Mouse (Mus musculus) kidney, adult 2 months (tissue): ENCODE results near the gene Sdf4. TPM values are rescaled to one million over a fixed set of nuclear protein-coding genes. Genes with fewer than 3 reads are reported as not detected.
A peak's percentile ranks its signal among the peaks of the same experiment; 100 is the strongest.

ENCODE experiments used
- DNase-seq: peaks from one replicate; pipeline ENCODE4 v3.0.0; 2021
- H3K27ac ChIP-seq: fragments of 200-500 bp; 2 replicates; pipeline ENCODE4 v1.5.1; 2012; ENCODE audit warnings: low read depth, low read length, control low read depth, inconsistent platforms; ENCODE audit not compliant: insufficient read depth
- H3K27me3 ChIP-seq: fragments of 200-500 bp; replicated peaks from 2 replicates; pipeline ENCODE4 v1.6.1; 2012; ENCODE audit warnings: mild to moderate bottlenecking, moderate library complexity, low read length, inconsistent platforms; ENCODE audit not compliant: control insufficient read depth, insufficient read depth
- H3K36me3 ChIP-seq: fragments of 200-500 bp; 2 replicates; pipeline ENCODE4 v1.6.1; 2012; ENCODE audit warnings: mild to moderate bottlenecking, moderate library complexity, low read length, inconsistent platforms; ENCODE audit not compliant: control insufficient read depth, insufficient read depth
- H3K4me1 ChIP-seq: fragments of 200-500 bp; 2 replicates; pipeline ENCODE4 v1.6.1; 2011; ENCODE audit warnings: low read length; ENCODE audit not compliant: control insufficient read depth, insufficient read depth
- H3K4me3 ChIP-seq: fragments of 200-500 bp; 2 replicates; pipeline ENCODE4 v1.5.1; 2011; ENCODE audit warnings: mild to moderate bottlenecking, low read depth, low read length, control low read depth; ENCODE audit not compliant: insufficient read depth
- CTCF ChIP-seq: fragments of 200-500 bp; conservative IDR thresholded peaks from 2 replicates; pipeline ENCODE4 v1.5.1; 2011; ENCODE audit warnings: low read depth, mild to moderate bottlenecking, control low read depth, low read length, moderate library complexity, mixed read lengths; ENCODE audit not compliant: insufficient read depth, insufficient read length
- POLR2A ChIP-seq: fragments of 200-500 bp; IDR thresholded peaks from one replicate; pipeline ENCODE4 v1.6.1; 2011; ENCODE audit warnings: low read depth, low read length, control low read depth
- WGBS: fragments of 180-500 bp; shearing (Covaris S2); methylation state at CpG from one replicate; pipeline ENCODE4 v1.1.7; 2018; 5-methylcytosine and 5-hydroxymethylcytosine counted together
- polyA plus RNA-seq: library from polyadenylated mRNA; depleted of rRNA; stranded (reverse); fragments of >200 nt; gene quantifications from 2 replicates; pipeline ENCODE4 v1.2.3, GENCODE M21; 2012; rRNA removed

The Sdf4 gene
- polyA plus RNA-seq = 55.1 and 60.4 TPM in 2 replicates

GRCm38 (mm10) chr4:155992241-155992905, at the start of gene Sdf4, which contains the start of gene B3galt6:
Gene Sdf4 (plus strand): TSS chr4:155992872.
Gene B3galt6 (minus strand): TSS chr4:155992649.
- TF ChIP-seq CTCF (peak; percentile 71), POLR2A (no peak)
- DNase-seq = no peak
- peaks cover 9% of the 10 kb centered on the region; the same call in 1 of the 2 replicates for H3K4me1 ChIP-seq
- H3K27me3 ChIP-seq = no peaks in the 10 kb centered on the region
- H3K36me3 ChIP-seq = no peaks in the 10 kb centered on the region
- peak within 1 kb of the TSS; percentile 100 for H3K27ac ChIP-seq
- under 1% methylated on average over 99 of the region's 99 CpGs for WGBS
- peak within 1 kb of the TSS; percentile 90 for H3K4me3 ChIP-seq

GRCm38 (mm10) chr4:155943049-155943452, 49.6 kb upstream of the Sdf4 start:
- no peaks in the 10 kb centered on the region for H3K27me3 ChIP-seq
- TF ChIP-seq CTCF (no peak), POLR2A (no peak)
- WGBS = under 1% methylated on average over 17 of the region's 17 CpGs
- peak overlapping the region; percentile 67 for H3K27ac ChIP-seq
- peaks cover 10% of the 10 kb centered on the region; the same call in 1 of the 2 replicates for H3K4me1 ChIP-seq
- no peak for DNase-seq
- H3K4me3 ChIP-seq = peak overlapping the region; percentile 86
- no peaks in the 10 kb centered on the region for H3K36me3 ChIP-seq

DNA sequence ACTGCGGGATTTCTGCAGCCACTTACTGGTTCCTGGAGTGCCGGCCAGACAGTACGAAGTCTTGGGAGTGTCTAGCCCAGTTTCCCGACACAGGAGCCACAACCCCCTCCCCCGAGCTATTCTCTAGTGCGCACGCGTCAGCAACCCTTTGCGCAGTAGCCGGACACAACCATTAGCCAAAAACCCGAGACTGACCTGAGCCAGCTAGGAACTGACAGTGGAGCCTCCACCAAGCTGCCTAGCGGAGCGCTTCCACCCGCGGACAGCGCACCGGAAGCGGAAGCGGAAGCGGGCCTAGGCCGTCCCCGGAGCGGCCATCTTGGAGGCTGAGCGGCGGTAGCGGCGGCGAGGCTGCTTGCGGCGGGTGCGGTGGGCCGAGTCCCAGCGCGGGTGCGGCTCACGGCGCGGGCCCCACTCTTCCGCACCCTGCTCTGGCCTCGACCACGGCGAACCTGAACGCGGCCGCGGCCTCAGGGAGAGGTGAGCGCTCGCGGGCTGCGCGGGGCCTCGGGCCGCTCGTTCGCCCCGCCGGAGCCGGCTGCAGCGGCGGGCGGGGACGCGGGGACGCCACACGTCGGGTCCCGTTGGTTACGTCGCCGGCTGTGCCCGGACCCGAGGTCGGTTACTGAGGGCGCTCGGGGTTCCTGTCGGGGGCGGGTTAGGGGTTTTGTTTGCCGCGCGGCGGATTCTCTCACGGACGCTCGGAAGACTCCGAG, 49.0 kb upstream of the Sdf4 start, which contains the start of gene Ube2j2:
Gene Ube2j2, plus strand, starts transcription at position 298 of the 716 bp plus-strand sequence.
- TF ChIP-seq CTCF (0 out of 2 replicates have a peak, but pooled peaks have one; percentile 2), POLR2A (peak; percentile 52)
- Histone ChIP-seq H3K27ac (peak within 1 kb of the TSS; percentile 67), H3K36me3 (no peaks in the 10 kb centered on the region), H3K4me1 (peaks cover 10% of the 10 kb centered on the region; the same call in 1 of the 2 replicates), H3K27me3 (no peaks in the 10 kb centered on the region), H3K4me3 (peak within 1 kb of the TSS; percentile 86)
- WGBS = under 1% methylated on average over 84 of the region's 85 CpGs
- peak; percentile 98 for DNase-seq

DNA sequence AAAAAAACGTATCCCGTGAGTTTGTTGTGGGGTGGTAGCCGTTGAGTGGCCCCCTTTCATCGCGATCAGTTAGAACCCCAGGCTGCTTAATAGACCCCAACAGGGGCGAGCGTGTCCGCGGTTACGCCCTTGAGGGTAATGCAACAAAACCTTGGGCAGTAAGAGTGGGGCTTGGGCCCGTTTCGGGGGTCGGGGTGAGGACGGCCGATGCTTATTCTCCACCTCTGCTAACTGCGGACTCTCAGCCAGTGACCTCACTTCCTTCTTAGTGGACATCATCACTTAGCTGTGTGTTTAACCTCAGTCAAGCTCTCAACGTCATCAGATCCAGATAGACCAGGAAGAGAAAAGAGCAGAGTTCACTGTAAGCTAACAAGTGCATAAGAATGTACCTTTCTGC, 48.4 kb upstream of the Sdf4 start:
- Histone ChIP-seq H3K4me1 (peaks cover 10% of the 10 kb centered on the region; the same call in 1 of the 2 replicates), H3K27me3 (no peaks in the 10 kb centered on the region), H3K36me3 (peaks cover under 1% of the 10 kb centered on the region), H3K27ac (0 out of 2 replicates have a peak overlapping the region, but pooled peaks have one; percentile 4), H3K4me3 (peak overlapping the region; percentile 86)
- TF ChIP-seq CTCF = no peak
- TF ChIP-seq POLR2A = no peak
- peak; percentile 33 for DNase-seq
- under 1% methylated on average over 17 of the region's 17 CpGs for WGBS

DNA sequence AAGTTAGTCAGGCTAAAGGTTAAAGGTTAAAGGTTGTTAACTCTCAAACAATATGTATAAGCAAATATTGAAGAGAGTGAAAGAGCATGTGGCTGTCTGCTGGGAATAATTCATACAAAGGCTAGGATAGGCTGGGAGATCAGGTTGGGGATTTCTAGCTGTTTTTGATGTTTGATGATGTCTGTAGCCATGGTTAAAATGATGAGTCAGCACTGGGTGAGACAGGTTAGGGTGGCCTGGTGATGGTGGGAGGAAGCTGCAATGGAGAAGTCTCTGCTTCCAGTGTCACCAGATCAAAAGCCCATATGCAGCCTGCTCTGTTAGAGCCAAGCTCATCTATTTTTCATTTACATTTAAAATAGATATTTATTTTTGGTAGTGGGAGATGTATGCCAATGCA, 45.6 kb upstream of the Sdf4 start:
- H3K4me1 ChIP-seq = peaks cover 10% of the 10 kb centered on the region; the same call in 1 of the 2 replicates
- H3K27me3 ChIP-seq = no peaks in the 10 kb centered on the region
- H3K4me3 ChIP-seq = no peak overlapping the region
- DNase-seq = no peak
- no peak for TF ChIP-seq CTCF
- no peak for TF ChIP-seq POLR2A
- peaks cover 8% of the 10 kb centered on the region for H3K36me3 ChIP-seq
- no peak overlapping the region for H3K27ac ChIP-seq

DNA sequence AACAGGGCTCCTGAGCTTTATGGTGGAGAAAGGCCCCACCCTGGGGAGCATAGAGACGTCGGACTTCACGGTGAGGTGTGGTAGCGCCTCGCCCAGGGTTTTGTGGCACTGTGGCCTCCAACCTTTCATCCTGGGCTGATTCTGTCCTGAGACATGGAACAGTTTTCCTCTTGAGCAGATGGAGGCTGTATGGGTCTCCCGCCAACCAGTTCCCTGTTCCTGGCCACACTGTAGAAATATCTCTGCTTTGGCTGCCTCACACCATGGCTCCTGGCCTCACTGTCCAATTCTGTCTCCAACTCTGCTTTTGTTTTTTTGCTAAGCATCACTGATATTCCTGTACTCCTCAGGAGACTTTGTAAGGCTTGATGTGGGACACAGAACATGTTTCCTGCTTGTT, 37.2 kb upstream of the Sdf4 start:
- TF ChIP-seq CTCF = no peak
- TF ChIP-seq POLR2A = no peak
- 91% methylated on average over 6 of the region's 6 CpGs for WGBS
- H3K36me3 ChIP-seq = peaks cover 8% of the 10 kb centered on the region

GRCm38 (mm10) chr4:155959275-155959674, 33.4 kb upstream of the Sdf4 start:
- Histone ChIP-seq H3K4me1 (0 out of 2 replicates have a peak, but pooled peaks cover 4% of the 10 kb centered on the region), H3K36me3 (peaks cover 2% of the 10 kb centered on the region), H3K27me3 (no peaks in the 10 kb centered on the region), H3K4me3 (no peak overlapping the region), H3K27ac (no peak overlapping the region)
- WGBS = 4% methylated on average over 5 of the region's 5 CpGs
- no peak for TF ChIP-seq POLR2A
- peak; percentile 80 for TF ChIP-seq CTCF
- DNase-seq = peak; percentile 79

More for the DNA sequence above, 37.2 kb upstream of the Sdf4 start:
- H3K27ac ChIP-seq = no peak overlapping the region
- no peak for DNase-seq
- no peaks in the 10 kb centered on the region for H3K27me3 ChIP-seq
- H3K4me3 ChIP-seq = no peak overlapping the region
- no peaks in the 10 kb centered on the region for H3K4me1 ChIP-seq
